Mouse (Mus musculus) cortical plate, adult 2 months (tissue): ENCODE data around the gene Gm13277. TPM values are rescaled to one million over a fixed set of nuclear protein-coding genes. Genes with fewer than 3 reads are reported as not detected.
"Not testable (repeated sequence)": the region's sequence is repeated elsewhere in the genome, so short reads cannot be mapped to it uniquely, and the experiment has no call there.

Experiments
- H3K27ac ChIP-seq: fragments of 200-500 bp; 2 replicates; pipeline ENCODE4 v1.5.1; 2012; ENCODE audit warnings: low read length, control low read depth, inconsistent platforms; ENCODE audit not compliant: insufficient read depth
- H3K4me1 ChIP-seq: fragments of 200-500 bp; 2 replicates; pipeline ENCODE4 v1.6.1; 2011; ENCODE audit warnings: low read length; ENCODE audit not compliant: control insufficient read depth, insufficient read depth
- H3K4me3 ChIP-seq: fragments of 200-500 bp; 2 replicates; pipeline ENCODE4 v1.5.1; 2011; ENCODE audit warnings: mild to moderate bottlenecking, low read length, control low read depth; ENCODE audit not compliant: insufficient read depth
- CTCF ChIP-seq: fragments of 200-500 bp; IDR thresholded peaks from 2 replicates; pipeline ENCODE4 v1.5.1; 2011; ENCODE audit warnings: mild to moderate bottlenecking, control low read depth, low read length; ENCODE audit not compliant: insufficient read depth; ENCODE audit errors: extremely low read depth
- POLR2A ChIP-seq: fragments of 200-500 bp; IDR thresholded peaks from 2 replicates; pipeline ENCODE4 v1.6.1; 2011; ENCODE audit warnings: mild to moderate bottlenecking, low read length, control low read depth; ENCODE audit not compliant: insufficient read depth; ENCODE audit errors: extremely low read depth
- polyA plus RNA-seq: library from polyadenylated mRNA; depleted of rRNA; stranded (reverse); fragments of >200 nt; gene quantifications from 2 replicates; pipeline ENCODE4 v1.2.3, GENCODE M21; 2012

Gm13277 gene
- polyA plus RNA-seq, 1 experiment, result not detected

DNA sequence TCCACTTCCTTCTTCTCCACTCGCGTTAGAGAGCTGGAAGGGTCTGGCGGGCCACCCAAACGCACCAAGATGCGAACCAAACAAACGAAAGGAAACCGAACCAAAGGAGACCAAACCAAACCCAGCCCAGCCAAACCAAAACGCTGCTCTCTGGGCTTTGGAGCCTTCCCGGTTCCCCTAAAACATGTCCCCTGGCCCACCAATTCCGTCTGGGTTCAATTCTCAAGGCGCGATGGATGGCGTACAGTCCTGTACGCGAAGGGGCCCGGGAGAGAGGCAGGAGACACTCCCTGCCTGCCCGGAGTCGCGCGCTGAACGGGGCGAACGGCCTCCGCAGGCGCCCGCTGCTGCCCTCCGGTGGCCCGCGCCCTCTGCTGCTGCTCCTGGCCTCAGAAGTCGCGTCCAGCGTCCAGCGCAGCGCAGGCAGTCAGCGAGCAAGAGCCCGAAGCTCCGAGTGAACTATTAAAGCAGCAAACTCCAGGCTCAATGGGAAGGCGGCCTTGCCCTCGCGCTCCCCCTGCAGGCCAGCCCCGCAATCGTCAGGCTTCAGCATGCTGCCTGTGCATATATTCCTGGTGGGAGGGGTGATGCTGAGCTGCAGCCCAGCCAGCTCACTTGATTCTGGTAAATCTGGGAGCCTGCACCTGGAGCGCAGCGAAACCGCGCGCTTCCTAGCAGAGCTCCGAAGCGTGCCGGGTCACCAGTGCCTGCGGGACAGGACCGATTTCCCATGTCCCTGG, 5.7 kb downstream of the Gm13277 start, which contains the start of gene Gm13275:
Gene Gm13275 (plus strand): TSS at position 552 of the 740 bp plus-strand sequence.
- H3K4me3 ChIP-seq, result not testable (repeated sequence)
- 0 out of 2 replicates have a peak, but pooled peaks have one; percentile 4 for TF ChIP-seq CTCF

DNA sequence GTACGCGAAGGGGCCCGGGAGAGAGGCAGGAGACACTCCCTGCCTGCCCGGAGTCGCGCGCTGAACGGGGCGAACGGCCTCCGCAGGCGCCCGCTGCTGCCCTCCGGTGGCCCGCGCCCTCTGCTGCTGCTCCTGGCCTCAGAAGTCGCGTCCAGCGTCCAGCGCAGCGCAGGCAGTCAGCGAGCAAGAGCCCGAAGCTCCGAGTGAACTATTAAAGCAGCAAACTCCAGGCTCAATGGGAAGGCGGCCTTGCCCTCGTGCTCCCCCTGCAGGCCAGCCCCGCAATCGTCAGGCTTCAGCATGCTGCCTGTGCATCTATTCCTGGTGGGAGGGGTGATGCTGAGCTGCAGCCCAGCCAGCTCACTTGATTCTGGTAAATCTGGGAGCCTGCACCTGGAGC, 8.7 kb downstream of the Gm13277 start, which contains the start of gene Gm13279:
Gene Gm13279 (plus strand): TSS at position 301 of the 400 bp plus-strand sequence.
- not testable (repeated sequence) for H3K4me1 ChIP-seq, H3K4me3 ChIP-seq, H3K27ac ChIP-seq

More for the DNA sequence above, 5.7 kb downstream of the Gm13277 start, which contains the start of gene Gm13275:
- H3K4me1 ChIP-seq, H3K27ac ChIP-seq: not testable (repeated sequence)

DNA sequence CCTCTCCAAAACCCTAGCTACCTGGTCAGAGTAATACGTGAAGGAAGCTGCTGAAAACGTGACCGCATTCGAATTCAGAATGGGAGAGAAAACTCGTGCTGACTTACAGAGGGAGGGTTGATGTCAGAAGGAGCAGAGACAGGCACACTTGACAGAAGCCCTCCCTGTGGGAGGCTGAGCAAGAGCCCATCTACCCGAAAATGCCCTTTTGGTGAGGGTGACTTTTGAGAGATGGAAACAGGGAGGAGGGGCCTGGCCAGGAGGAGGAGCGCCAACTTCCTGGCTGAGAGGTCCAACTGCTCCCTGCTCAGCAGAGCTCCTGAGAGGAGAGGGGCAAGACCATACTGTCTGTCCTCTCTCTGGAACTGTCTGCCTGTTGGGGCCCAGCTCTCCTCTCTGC, 10.9 kb downstream of the Gm13277 start, which contains the start of gene Gm13285:
Gene Gm13285 (plus strand): TSS at position 301 of the 400 bp plus-strand sequence.
- not testable (repeated sequence) for H3K4me1 ChIP-seq, H3K4me3 ChIP-seq, H3K27ac ChIP-seq

DNA sequence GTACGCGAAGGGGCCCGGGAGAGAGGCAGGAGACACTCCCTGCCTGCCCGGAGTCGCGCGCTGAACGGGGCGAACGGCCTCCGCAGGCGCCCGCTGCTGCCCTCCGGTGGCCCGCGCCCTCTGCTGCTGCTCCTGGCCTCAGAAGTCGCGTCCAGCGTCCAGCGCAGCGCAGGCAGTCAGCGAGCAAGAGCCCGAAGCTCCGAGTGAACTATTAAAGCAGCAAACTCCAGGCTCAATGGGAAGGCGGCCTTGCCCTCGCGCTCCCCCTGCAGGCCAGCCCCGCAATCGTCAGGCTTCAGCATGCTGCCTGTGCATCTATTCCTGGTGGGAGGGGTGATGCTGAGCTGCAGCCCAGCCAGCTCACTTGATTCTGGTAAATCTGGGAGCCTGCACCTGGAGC, 14.5 kb downstream of the Gm13277 start, which contains the start of gene Gm13287:
Gene Gm13287 (plus strand): TSS at position 301 of the 400 bp plus-strand sequence.
- not testable (repeated sequence) for H3K4me3 ChIP-seq, H3K27ac ChIP-seq, H3K4me1 ChIP-seq

DNA sequence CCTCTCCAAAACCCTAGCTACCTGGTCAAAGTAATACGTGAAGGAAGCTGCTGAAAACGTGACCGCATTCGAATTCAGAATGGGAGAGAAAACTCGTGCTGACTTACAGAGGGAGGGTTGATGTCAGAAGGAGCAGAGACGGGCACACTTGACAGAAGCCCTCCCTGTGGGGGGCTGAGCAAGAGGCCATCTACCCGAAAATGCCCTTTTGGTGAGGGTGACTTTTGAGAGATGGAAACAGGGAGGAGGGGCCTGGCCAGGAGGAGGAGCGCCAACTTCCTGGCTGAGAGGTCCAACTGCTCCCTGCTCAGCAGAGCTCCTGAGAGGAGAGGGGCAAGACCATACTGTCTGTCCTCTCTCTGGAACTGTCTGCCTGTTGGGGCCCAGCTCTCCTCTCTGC, 16.8 kb downstream of the Gm13277 start, which contains the start of gene Gm13288:
Gene Gm13288 (plus strand): TSS at position 301 of the 400 bp plus-strand sequence.
- not testable (repeated sequence) for H3K4me3 ChIP-seq, H3K4me1 ChIP-seq

DNA sequence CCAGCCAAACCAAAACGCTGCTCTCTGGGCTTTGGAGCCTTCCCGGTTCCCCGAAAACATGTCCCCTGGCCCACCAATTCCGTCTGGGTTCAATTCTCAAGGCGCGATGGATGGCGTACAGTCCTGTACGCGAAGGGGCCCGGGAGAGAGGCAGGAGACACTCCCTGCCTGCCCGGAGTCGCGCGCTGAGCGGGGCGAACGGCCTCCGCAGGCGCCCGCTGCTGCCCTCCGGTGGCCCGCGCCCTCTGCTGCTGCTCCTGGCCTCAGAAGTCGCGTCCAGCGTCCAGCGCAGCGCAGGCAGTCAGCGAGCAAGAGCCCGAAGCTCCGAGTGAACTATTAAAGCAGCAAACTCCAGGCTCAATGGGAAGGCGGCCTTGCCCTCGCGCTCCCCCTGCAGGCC, 17.3 kb downstream of the Gm13277 start:
- H3K27ac ChIP-seq, H3K4me1 ChIP-seq, H3K4me3 ChIP-seq: not testable (repeated sequence)

More for the DNA sequence above, 16.8 kb downstream of the Gm13277 start, which contains the start of gene Gm13288:
- not testable (repeated sequence) for H3K27ac ChIP-seq

DNA sequence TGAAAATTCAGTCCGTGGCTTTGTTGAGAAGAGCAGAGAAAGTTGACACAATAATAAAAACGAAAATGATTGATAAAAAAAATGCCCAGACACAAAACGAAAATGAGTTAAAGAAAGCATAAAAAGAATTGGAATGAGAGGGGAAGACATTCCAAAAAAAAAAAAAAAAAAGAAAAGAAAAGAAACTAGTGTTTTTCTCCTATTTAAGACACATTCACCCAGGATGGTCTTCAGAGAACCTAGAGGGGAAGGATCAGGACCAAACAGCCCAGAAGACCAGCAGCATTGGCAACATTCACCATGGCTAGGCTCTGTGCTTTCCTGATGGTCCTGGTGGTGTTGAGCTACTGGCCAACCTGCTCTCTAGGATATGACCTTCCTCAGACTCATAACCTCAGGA, 27.5 kb downstream of the Gm13277 start, which contains the start of gene Ifna7:
Gene Ifna7 (plus strand): TSS at position 301 of the 400 bp plus-strand sequence.
- Histone ChIP-seq H3K4me3 (no peak within 1 kb of the TSS), H3K4me1 (no peaks in the 10 kb centered on the region), H3K27ac (no peak within 1 kb of the TSS)
- TF ChIP-seq POLR2A (no peak), CTCF (no peak)

DNA sequence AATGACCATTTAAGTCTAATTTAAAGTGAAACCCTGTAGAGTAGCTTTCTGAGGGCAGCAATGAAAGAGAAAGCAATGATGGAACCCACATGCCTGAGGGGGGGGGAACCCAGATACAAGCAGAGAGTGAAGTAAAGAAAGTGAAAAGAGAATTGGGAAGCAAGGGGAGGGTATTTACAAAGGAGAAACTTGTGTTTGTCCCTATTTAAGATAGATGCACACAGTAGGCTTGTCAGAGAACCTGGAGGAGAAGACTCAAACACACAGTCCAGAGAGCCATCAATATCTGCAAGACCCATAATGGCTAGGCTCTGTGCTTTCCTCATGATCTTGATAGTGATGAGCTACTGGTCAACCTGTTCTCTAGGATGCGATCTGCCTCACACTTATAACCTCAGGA, 31.2 kb downstream of the Gm13277 start, which contains the start of gene Ifna11:
Gene Ifna11 (plus strand): TSS at position 301 of the 400 bp plus-strand sequence.
- no peak within 1 kb of the TSS for H3K4me3 ChIP-seq

DNA sequence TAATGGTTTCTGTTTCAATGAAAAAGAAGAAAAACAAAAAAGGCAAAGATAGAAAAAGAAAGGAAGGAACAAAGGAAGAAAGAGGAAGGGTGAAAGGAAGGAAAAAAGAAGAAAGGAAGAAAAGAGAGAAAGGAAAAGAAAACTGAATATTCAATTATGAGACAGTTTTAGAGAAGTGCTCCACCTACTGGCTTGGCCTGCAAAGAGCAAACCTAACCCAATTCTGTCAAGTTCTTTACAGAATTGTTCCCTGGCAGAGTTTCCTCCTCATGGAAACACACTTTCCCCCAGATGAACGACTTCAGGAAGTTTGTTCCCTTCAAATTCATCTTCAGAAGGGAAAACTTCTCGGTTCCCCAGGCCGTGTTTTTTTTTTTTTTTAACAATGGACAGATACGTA, 34.6 kb downstream of the Gm13277 start:
- peak; percentile 29; the same call in 1 of the 2 replicates for TF ChIP-seq CTCF
- TF ChIP-seq POLR2A, result no peak
- no peak overlapping the region for H3K4me3 ChIP-seq
- H3K27ac ChIP-seq, result no peak overlapping the region
- no peaks in the 10 kb centered on the region for H3K4me1 ChIP-seq

More for the DNA sequence above, 31.2 kb downstream of the Gm13277 start, which contains the start of gene Ifna11:
- Histone ChIP-seq H3K4me1 (no peaks in the 10 kb centered on the region), H3K27ac (no peak within 1 kb of the TSS)
- no peak for TF ChIP-seq CTCF
- no peak for TF ChIP-seq POLR2A

DNA sequence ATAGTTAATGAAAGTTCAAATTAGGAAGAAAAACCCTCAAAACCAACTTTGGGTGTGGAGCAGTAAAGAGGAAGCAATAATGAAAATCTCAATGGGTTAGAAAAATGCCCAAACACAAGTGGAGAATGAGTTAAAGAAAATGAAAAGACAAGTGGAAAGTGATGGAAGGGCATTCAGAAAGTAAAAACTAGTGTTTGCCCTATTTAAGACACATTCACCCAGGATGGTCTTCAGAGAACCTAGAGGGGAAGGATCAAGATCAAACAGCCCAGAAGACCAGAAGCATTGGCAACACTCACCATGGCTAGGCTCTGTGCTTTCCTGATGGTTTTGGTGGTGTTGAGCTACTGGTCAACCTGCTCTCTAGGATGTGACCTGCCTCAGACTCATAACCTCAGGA, 38.7 kb downstream of the Gm13277 start, which contains the start of gene Ifna6:
Gene Ifna6 (plus strand): TSS at position 301 of the 400 bp plus-strand sequence.
- H3K4me3 ChIP-seq, H3K27ac ChIP-seq: not testable (repeated sequence)

DNA sequence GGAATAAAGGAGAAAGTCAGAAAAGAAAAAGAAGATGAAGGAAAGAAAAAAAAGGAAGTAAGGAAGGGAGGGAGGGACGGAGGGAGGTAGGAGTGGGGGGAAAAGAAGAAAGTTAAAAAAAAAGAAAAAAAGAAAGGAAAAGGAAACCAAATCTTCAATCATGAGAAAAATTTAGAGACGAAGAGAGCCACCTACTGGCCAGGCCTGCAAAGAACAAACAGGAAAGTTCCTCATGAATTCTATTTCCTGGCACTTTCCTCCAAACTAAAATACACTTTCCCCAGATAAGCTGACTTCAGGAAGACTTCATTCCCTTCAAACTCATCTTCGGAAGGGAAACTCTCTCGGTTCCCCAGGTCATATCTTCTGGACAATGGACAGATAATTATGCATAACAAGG, 42.1 kb downstream of the Gm13277 start:
- H3K27ac ChIP-seq, result no peak overlapping the region
- no peak for TF ChIP-seq POLR2A
- peak; percentile 29; the same call in 1 of the 2 replicates for TF ChIP-seq CTCF
- H3K4me3 ChIP-seq, result no peak overlapping the region
- H3K4me1 ChIP-seq, result no peaks in the 10 kb centered on the region

More for the DNA sequence above, 38.7 kb downstream of the Gm13277 start, which contains the start of gene Ifna6:
- H3K4me1 ChIP-seq, result not testable (repeated sequence)

DNA sequence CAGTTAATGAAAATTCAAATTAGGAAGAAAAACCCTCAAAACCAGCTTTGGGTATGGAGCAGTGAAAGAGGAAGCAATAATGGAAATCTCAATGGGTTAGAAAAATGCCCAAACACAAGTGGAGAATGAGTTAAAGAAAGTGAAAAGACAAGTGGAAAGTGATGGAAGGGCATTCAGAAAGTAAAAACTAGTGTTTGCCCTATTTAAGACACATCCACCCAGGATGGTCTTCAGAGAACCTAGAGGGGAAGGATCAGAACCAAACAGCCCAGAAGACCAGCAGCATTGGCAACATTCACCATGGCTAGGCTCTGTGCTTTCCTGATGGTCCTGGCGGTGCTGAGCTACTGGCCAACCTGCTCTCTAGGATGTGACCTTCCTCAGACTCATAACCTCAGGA, 46.8 kb downstream of the Gm13277 start, which contains the start of gene Ifna5:
Gene Ifna5 (plus strand): TSS at position 301 of the 400 bp plus-strand sequence.
- H3K27ac ChIP-seq, H3K4me1 ChIP-seq, H3K4me3 ChIP-seq: not testable (repeated sequence)
